Mouse (Mus musculus) megakaryocyte, embryonic 14.5 days (primary cell): ENCODE measurements around the gene Sacm1l.

Source experiments
- FLI1 ChIP-seq: IDR thresholded peaks from 2 replicates; pipeline ENCODE4 v1.6.1; 2012; ENCODE audit warnings: low read length, inconsistent platforms, mixed read lengths
- GATA1 ChIP-seq: IDR thresholded peaks from 3 replicates; pipeline ENCODE4 v1.6.1; 2012; ENCODE audit warnings: mixed read lengths, low read length, inconsistent platforms, borderline replicate concordance

- TF ChIP-seq GATA1 (no peak), FLI1 (no peak)
These were observed 8.8 kb upstream of the Sacm1l start for GRCm38 (mm10) chr9:123520735-123521134.
